In the genomic region with DNA sequence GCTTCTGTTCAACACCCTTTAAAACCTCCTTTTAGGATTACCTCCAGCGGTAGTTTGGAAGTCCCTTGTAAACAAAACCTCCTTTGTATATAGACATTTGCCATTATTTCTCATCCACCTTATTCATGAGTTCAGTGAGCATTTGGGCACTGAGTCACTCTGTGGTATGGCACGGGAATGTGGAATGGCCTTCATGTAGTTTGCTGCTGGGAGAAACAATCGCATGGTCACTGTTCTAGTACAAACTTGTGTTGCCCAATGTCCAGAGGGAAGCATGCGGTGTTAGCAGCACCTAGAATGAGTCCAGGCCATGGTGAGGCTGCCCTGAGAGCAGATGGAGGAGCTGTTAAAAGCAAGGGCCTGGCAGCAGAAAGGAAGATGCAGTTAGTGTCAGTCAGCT, we compare ENCODE assay signal across 33 mouse cellular contexts. TPM values are rescaled to one million over a fixed set of nuclear protein-coding genes. Genes with fewer than 3 reads are reported as not detected.
DNase-seq lines count a peak whose midpoint lies in the region; ATAC-seq and TF ChIP-seq lines count a peak whose summit lies in the region.
"Had no signal": no experiment of that assay in that cellular context is flagged by ENCODE, and none has a peak within 500 bp of the region (broad histone marks: within the 10 kb centered on the region; RNA-seq: fewer than 3 reads in every experiment).

No protein-coding gene starts in this region.

- in situ Hi-C loops in Patski (cut with MboI; ENCODE audit: low pct_unique_long_range_greater_than_20kb), result no loop called here

- WGBS in neural tube, embryonic 12.5 days, result 69% methylated on average over 4 of the region's 4 CpGs
- 81% methylated on average over 4 of the region's 4 CpGs for WGBS in neural tube, embryonic 15.5 days
- WGBS in limb, embryonic 10.5 days, result 62% methylated on average over 4 of the region's 4 CpGs
- 60% methylated on average over 4 of the region's 4 CpGs for WGBS in forebrain, embryonic 16.5 days
- 69% methylated on average over 4 of the region's 4 CpGs for WGBS in midbrain, embryonic 11.5 days

- H3K27ac ChIP-seq in neural tube, embryonic 12.5 days, result no peak overlapping the region
- H3K27ac ChIP-seq in neural tube, embryonic 15.5 days (replicated peaks), result no peak overlapping the region
- H3K27ac ChIP-seq in limb, embryonic 10.5 days, result peak overlapping the region; percentile 44; the same call in 1 of the 2 replicates
- H3K27ac ChIP-seq in forebrain, embryonic 16.5 days (ENCODE audit: low read length), result no peak overlapping the region
- no peak overlapping the region for H3K27ac ChIP-seq in midbrain, embryonic 11.5 days (ENCODE audit: low read depth, low read length)
- H3K27ac ChIP-seq: embryonic facial prominence, embryonic 13.5 days; forebrain, embryonic 12.5 days; hindbrain, embryonic 15.5 days; limb, embryonic 15.5 days; liver, embryonic 15.5 days; midbrain, embryonic 10.5 days; neural tube, embryonic 13.5 days had no signal

- CTCF ChIA-PET in Patski (lab: Charles Lee), result no interaction called here

- peak overlapping the region; percentile 9; the same call in 1 of the 2 replicates for H3K9ac ChIP-seq in neural tube, embryonic 12.5 days
- no peak overlapping the region for H3K9ac ChIP-seq in neural tube, embryonic 15.5 days (replicated peaks)
- no peak overlapping the region for H3K9ac ChIP-seq in forebrain, embryonic 16.5 days (replicated peaks; ENCODE audit: low read depth, low read length)
- no peak overlapping the region for H3K9ac ChIP-seq in midbrain, embryonic 11.5 days (ENCODE audit: low read length)
- H3K9ac ChIP-seq: embryonic facial prominence, embryonic 13.5 days; forebrain, embryonic 12.5 days; heart, embryonic 12.5 days; hindbrain, embryonic 15.5 days; kidney, embryonic 15.5 days; limb, embryonic 15.5 days; liver, embryonic 15.5 days; lung, embryonic 14.5 days had no signal

- peaks cover 14% of the 10 kb centered on the region for H3K4me1 ChIP-seq in neural tube, embryonic 12.5 days
- peaks cover 28% of the 10 kb centered on the region for H3K4me1 ChIP-seq in neural tube, embryonic 15.5 days
- H3K4me1 ChIP-seq in limb, embryonic 10.5 days, result peaks cover 41% of the 10 kb centered on the region
- H3K4me1 ChIP-seq in forebrain, embryonic 16.5 days (replicated peaks; ENCODE audit: control insufficient read depth, insufficient read depth, low read length), result peaks cover 16% of the 10 kb centered on the region
- H3K4me1 ChIP-seq in midbrain, embryonic 11.5 days (ENCODE audit: control insufficient read depth, insufficient read depth, low read length), result peaks cover 5% of the 10 kb centered on the region

- peaks cover 3% of the 10 kb centered on the region; the same call in 1 of the 2 replicates for H3K27me3 ChIP-seq in neural tube, embryonic 12.5 days (replicated peaks)
- no peaks in the 10 kb centered on the region for H3K27me3 ChIP-seq in neural tube, embryonic 15.5 days (replicated peaks)
- H3K27me3 ChIP-seq in Patski, result no peaks in the 10 kb centered on the region
- H3K27me3 ChIP-seq in limb, embryonic 10.5 days (ENCODE audit: low read depth, poor library complexity, severe bottlenecking), result peaks cover 29% of the 10 kb centered on the region
- H3K27me3 ChIP-seq in forebrain, embryonic 16.5 days (replicated peaks; ENCODE audit: control insufficient read depth, insufficient read depth, low read length), result no peaks in the 10 kb centered on the region
- peaks cover 5% of the 10 kb centered on the region for H3K27me3 ChIP-seq in midbrain, embryonic 11.5 days (ENCODE audit: control insufficient read depth, insufficient read depth, low read length)
- H3K27me3 ChIP-seq: hindbrain, embryonic 15.5 days; limb, embryonic 15.5 days had no signal

- H3K4me3 ChIP-seq in neural tube, embryonic 12.5 days, result no peak overlapping the region
- H3K4me3 ChIP-seq in neural tube, embryonic 15.5 days (replicated peaks), result no peak overlapping the region
- no peak overlapping the region for H3K4me3 ChIP-seq in limb, embryonic 10.5 days
- no peak overlapping the region for H3K4me3 ChIP-seq in forebrain, embryonic 16.5 days (replicated peaks; ENCODE audit: low read length)
- H3K4me3 ChIP-seq in midbrain, embryonic 11.5 days (ENCODE audit: low read depth, low read length), result no peak overlapping the region
- H3K4me3 ChIP-seq: embryonic facial prominence, embryonic 13.5 days; erythroblast, embryonic 14.5 days; forebrain, embryonic 12.5 days; heart, adult 2 months; heart, embryonic 12.5 days; hindbrain, embryonic 15.5 days; kidney, embryonic 15.5 days; limb, embryonic 15.5 days; liver, embryonic 15.5 days; midbrain, embryonic 10.5 days; neural tube, embryonic 13.5 days had no signal

- H3K36me3 ChIP-seq in neural tube, embryonic 12.5 days, result no peaks in the 10 kb centered on the region
- no peaks in the 10 kb centered on the region for H3K36me3 ChIP-seq in neural tube, embryonic 15.5 days
- no peaks in the 10 kb centered on the region for H3K36me3 ChIP-seq in limb, embryonic 10.5 days
- H3K36me3 ChIP-seq in forebrain, embryonic 16.5 days (ENCODE audit: control insufficient read depth, insufficient read depth), result no peaks in the 10 kb centered on the region
- no peaks in the 10 kb centered on the region for H3K36me3 ChIP-seq in midbrain, embryonic 11.5 days (ENCODE audit: control insufficient read depth, insufficient read depth, low read length)
- H3K36me3 ChIP-seq: embryonic facial prominence, embryonic 13.5 days; forebrain, embryonic 12.5 days; heart, embryonic 12.5 days; hindbrain, embryonic 15.5 days; kidney, embryonic 15.5 days; limb, embryonic 15.5 days; liver, embryonic 15.5 days; midbrain, embryonic 10.5 days; neural tube, embryonic 13.5 days had no signal

- no peak overlapping the region for H3K4me2 ChIP-seq in neural tube, embryonic 12.5 days (replicated peaks)
- no peak overlapping the region for H3K4me2 ChIP-seq in neural tube, embryonic 15.5 days
- no peak overlapping the region for H3K4me2 ChIP-seq in forebrain, embryonic 16.5 days (ENCODE audit: low read length)
- no peak overlapping the region for H3K4me2 ChIP-seq in midbrain, embryonic 11.5 days
- H3K4me2 ChIP-seq: embryonic facial prominence, embryonic 13.5 days; forebrain, embryonic 12.5 days; heart, embryonic 12.5 days; hindbrain, embryonic 15.5 days; kidney, embryonic 15.5 days; limb, embryonic 15.5 days; liver, embryonic 15.5 days; lung, embryonic 14.5 days; neural tube, embryonic 13.5 days had no signal

- TF ChIP-seq CTCF in Patski (IDR thresholded peaks at IDR 0.05), result no peak

- H3K9me3 ChIP-seq in neural tube, embryonic 12.5 days, result no peaks in the 10 kb centered on the region
- no peaks in the 10 kb centered on the region for H3K9me3 ChIP-seq in neural tube, embryonic 15.5 days (replicated peaks)
- H3K9me3 ChIP-seq in limb, embryonic 10.5 days (replicated peaks), result no peaks in the 10 kb centered on the region
- no peaks in the 10 kb centered on the region for H3K9me3 ChIP-seq in forebrain, embryonic 16.5 days (ENCODE audit: control insufficient read depth, low read length)
- H3K9me3 ChIP-seq in midbrain, embryonic 11.5 days (ENCODE audit: control insufficient read depth, low read length), result no peaks in the 10 kb centered on the region; the same call in 1 of the 2 replicates
- H3K9me3 ChIP-seq: embryonic facial prominence, embryonic 13.5 days; heart, embryonic 12.5 days; hindbrain, embryonic 15.5 days; kidney, embryonic 15.5 days; liver, embryonic 15.5 days; midbrain, embryonic 10.5 days had no signal

- DNase-seq in Patski (ENCODE audit: low read depth, low spot score), result peak; percentile 49
- DNase-seq in limb, embryonic 10.5 days (ENCODE audit: low spot score), result no peak
- no peak for DNase-seq in spleen, adult 12 weeks (ENCODE audit: low spot score)
- no peak for DNase-seq in midbrain, embryonic 11.5 days (ENCODE audit: low spot score, missing footprints)
- DNase-seq: adrenal gland, postnatal 10 days; cerebellum, adult 11 months; cerebellum, adult 9-10 months; heart, adult 2 months; heart, postnatal 4 days; kidney, adult 18-20 months; kidney, postnatal 25 days; left cerebral cortex, postnatal 4 days; lung, embryonic 14.5 days; lung, postnatal 14 days; right cerebral cortex, postnatal 25 days; spleen, adult 18-20 months; thymus, adult 2 months; thymus, postnatal 36 days had no signal

- POLR2A ChIA-PET in Patski (lab: Charles Lee), result interaction anchor here (0.6 kb wide), 1 partner anchor 97 kb away, joined by 3 read pairs; no protein-coding TSS in a partner anchor

- ATAC-seq in neural tube, embryonic 12.5 days (ENCODE audit: low FRiP score, low read depth), result no peak
- no peak for ATAC-seq in neural tube, embryonic 15.5 days (ENCODE audit: low FRiP score)
- ATAC-seq in Patski, result peak; percentile 68
- no peak for ATAC-seq in forebrain, embryonic 16.5 days
- ATAC-seq in midbrain, embryonic 11.5 days (ENCODE audit: low FRiP score), result no peak
- ATAC-seq: midbrain, embryonic 16.5 days had no signal

RNA-seq across cellular contexts. Expression of gene Rnf227, which starts 5.5 kb away (rescaled TPM):
- polyA plus RNA-seq in neural tube, embryonic 12.5 days (2016; fragmentation: Nextera tagmentation; extraction: Ambion mirVana), result 51.3 and 58.6 TPM in 2 replicates
- 213 and 250 TPM in 2 replicates for polyA plus RNA-seq in neural tube, embryonic 15.5 days (2015; fragmentation: Nextera tagmentation; extraction: Ambion mirVana)
- 7.4 TPM for polyA plus RNA-seq in Patski (2021)
- polyA plus RNA-seq in limb, embryonic 10.5 days (2016; fragmentation: Nextera tagmentation; extraction: Ambion mirVana), result 14.2 and 20.6 TPM in 2 replicates
- 109 and 144 TPM in 2 replicates for polyA plus RNA-seq in forebrain, embryonic 16.5 days (2015; fragmentation: Nextera tagmentation; extraction: Ambion mirVana)
- 29.6 and 30.4 TPM in 2 replicates for polyA plus RNA-seq in midbrain, embryonic 11.5 days (2014; fragmentation: Nextera tagmentation; extraction: Ambion mirVana)
- polyA plus RNA-seq: G1E had no signal

RNA-seq across cellular contexts. Expression of gene Kcnab3, which starts 8.7 kb away (rescaled TPM):
- polyA plus RNA-seq in neural tube, embryonic 12.5 days (2016; fragmentation: Nextera tagmentation; extraction: Ambion mirVana), result 5.6 and 5.8 TPM in 2 replicates
- polyA plus RNA-seq in neural tube, embryonic 15.5 days (2015; fragmentation: Nextera tagmentation; extraction: Ambion mirVana), result 6.0 and 7.3 TPM in 2 replicates
- 1.6 TPM for polyA plus RNA-seq in Patski (2021)
- polyA plus RNA-seq in limb, embryonic 10.5 days (2016; fragmentation: Nextera tagmentation; extraction: Ambion mirVana), result 0.93 and 1.4 TPM in 2 replicates
- 5.7 and 6.0 TPM in 2 replicates for polyA plus RNA-seq in forebrain, embryonic 16.5 days (2015; fragmentation: Nextera tagmentation; extraction: Ambion mirVana)
- 1.8 and 2.9 TPM in 2 replicates for polyA plus RNA-seq in midbrain, embryonic 11.5 days (2014; fragmentation: Nextera tagmentation; extraction: Ambion mirVana)
- polyA plus RNA-seq: erythroblast, embryonic 14.5 days had no signal

RNA-seq across cellular contexts. Expression of gene Trappc1, which starts 11.0 kb away (rescaled TPM):
- polyA plus RNA-seq in neural tube, embryonic 12.5 days (2016; fragmentation: Nextera tagmentation; extraction: Ambion mirVana), result 179 and 194 TPM in 2 replicates
- 186 and 201 TPM in 2 replicates for polyA plus RNA-seq in neural tube, embryonic 15.5 days (2015; fragmentation: Nextera tagmentation; extraction: Ambion mirVana)
- 84.6 TPM for polyA plus RNA-seq in Patski (2021)
- polyA plus RNA-seq in limb, embryonic 10.5 days (2016; fragmentation: Nextera tagmentation; extraction: Ambion mirVana), result 135 and 144 TPM in 2 replicates
- 162 and 166 TPM in 2 replicates for polyA plus RNA-seq in forebrain, embryonic 16.5 days (2015; fragmentation: Nextera tagmentation; extraction: Ambion mirVana)
- 205 and 206 TPM in 2 replicates for polyA plus RNA-seq in midbrain, embryonic 11.5 days (2014; fragmentation: Nextera tagmentation; extraction: Ambion mirVana)

RNA-seq across cellular contexts. Expression of gene Cntrob, which starts 11.2 kb away (rescaled TPM):
- polyA plus RNA-seq in neural tube, embryonic 12.5 days (2016; fragmentation: Nextera tagmentation; extraction: Ambion mirVana), result 32.1 and 32.6 TPM in 2 replicates
- polyA plus RNA-seq in neural tube, embryonic 15.5 days (2015; fragmentation: Nextera tagmentation; extraction: Ambion mirVana), result 14.5 and 15.3 TPM in 2 replicates
- polyA plus RNA-seq in Patski (2021), result 21.1 TPM
- polyA plus RNA-seq in limb, embryonic 10.5 days (2016; fragmentation: Nextera tagmentation; extraction: Ambion mirVana), result 28.9 and 36.2 TPM in 2 replicates
- polyA plus RNA-seq in forebrain, embryonic 16.5 days (2015; fragmentation: Nextera tagmentation; extraction: Ambion mirVana), result 31.0 and 32.5 TPM in 2 replicates
- 20.0 and 28.3 TPM in 2 replicates for polyA plus RNA-seq in midbrain, embryonic 11.5 days (2014; fragmentation: Nextera tagmentation; extraction: Ambion mirVana)

RNA-seq across cellular contexts. Expression of gene Chd3, which starts 34.4 kb away (rescaled TPM):
- 87.1 and 93.0 TPM in 2 replicates for polyA plus RNA-seq in neural tube, embryonic 12.5 days (2016; fragmentation: Nextera tagmentation; extraction: Ambion mirVana)
- 70.6 and 76.1 TPM in 2 replicates for polyA plus RNA-seq in neural tube, embryonic 15.5 days (2015; fragmentation: Nextera tagmentation; extraction: Ambion mirVana)
- polyA plus RNA-seq in Patski (2021), result 295 TPM
- 35.1 and 70.5 TPM in 2 replicates for polyA plus RNA-seq in limb, embryonic 10.5 days (2016; fragmentation: Nextera tagmentation; extraction: Ambion mirVana)
- 132 and 146 TPM in 2 replicates for polyA plus RNA-seq in forebrain, embryonic 16.5 days (2015; fragmentation: Nextera tagmentation; extraction: Ambion mirVana)
- 38.2 and 39.4 TPM in 2 replicates for polyA plus RNA-seq in midbrain, embryonic 11.5 days (2014; fragmentation: Nextera tagmentation; extraction: Ambion mirVana)
